Comparison of ENCODE assay signal across 10 mouse cellular contexts in the genomic region with DNA sequence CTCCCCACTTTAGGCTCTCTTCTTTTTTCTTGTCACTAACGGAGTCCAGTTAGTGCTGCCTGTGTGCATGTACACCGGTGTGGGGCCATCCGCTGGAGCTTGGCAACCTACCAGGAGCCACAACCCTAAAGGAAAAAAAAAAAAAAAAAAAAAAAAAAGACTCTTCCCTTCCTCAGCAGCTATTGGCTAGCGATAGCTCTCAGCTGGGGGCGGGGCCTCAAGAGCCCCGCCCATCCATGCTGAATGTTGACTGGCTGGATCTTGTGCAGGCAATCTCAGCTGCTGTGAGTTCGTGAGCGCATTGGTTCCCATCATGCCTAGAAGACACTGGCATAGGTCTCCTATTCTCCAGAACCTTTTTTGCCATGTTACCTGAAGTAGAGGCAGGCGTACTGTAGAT. TPM values are rescaled to one million over a fixed set of nuclear protein-coding genes. Genes with fewer than 3 reads are reported as not detected.
A peak's percentile ranks its signal among the peaks of the same experiment; 100 is the strongest.
DNase-seq lines count a peak whose midpoint lies in the region; ATAC-seq lines count a peak whose summit lies in the region.
"Had no signal": no experiment of that assay in that cellular context is flagged by ENCODE, and none has a peak within 500 bp of the region (broad histone marks: within the 10 kb centered on the region; RNA-seq: fewer than 3 reads in every experiment).

No protein-coding gene starts in this region.

- intact Hi-C loops in left cerebral cortex, postnatal 4 days (cut with DNase I) = no loop called here
- intact Hi-C loops in left cerebral cortex, postnatal 14 days (cut with DNase I) = no loop called here

- H3K27me3 ChIP-seq in kidney, embryonic 16.5 days (ENCODE audit: insufficient read depth, low read length) = no peaks in the 10 kb centered on the region; the same call in 1 of the 2 replicates

- no peak overlapping the region for H3K9ac ChIP-seq in kidney, embryonic 16.5 days (replicated peaks; ENCODE audit: low read length)

- H3K4me2 ChIP-seq in kidney, embryonic 16.5 days (replicated peaks; ENCODE audit: low read depth, low read length) = no peak overlapping the region

- no peak overlapping the region for H3K27ac ChIP-seq in kidney, embryonic 16.5 days (ENCODE audit: low read length)

- H3K4me1 ChIP-seq in kidney, embryonic 16.5 days (ENCODE audit: insufficient read depth, low read length) = no peaks in the 10 kb centered on the region

- no peaks in the 10 kb centered on the region for H3K9me3 ChIP-seq in kidney, embryonic 16.5 days (ENCODE audit: low read length)

- WGBS in kidney, embryonic 16.5 days = 27% methylated on average over 9 of the region's 9 CpGs

- H3K4me3 ChIP-seq in kidney, embryonic 16.5 days (ENCODE audit: low read length) = no peak overlapping the region

- no peaks in the 10 kb centered on the region for H3K36me3 ChIP-seq in kidney, embryonic 16.5 days (ENCODE audit: insufficient read depth, low read length)

- peak; percentile 22 for ATAC-seq in CD4-positive, CD25-positive, alpha-beta regulatory T cell, adult 4 months
- ATAC-seq in megakaryocyte progenitor cell, adult 5-6 weeks (replicated peaks; ENCODE audit: poor library complexity) = peak; percentile 69
- no peak for ATAC-seq in kidney, embryonic 16.5 days (ENCODE audit: low FRiP score, low TSS enrichment)

- peak; percentile 15 for DNase-seq in left cerebral cortex, postnatal 4 days
- DNase-seq in left cerebral cortex, postnatal 14 days (ENCODE audit: low spot score in 2 of 2) = no peak
- peak; percentile 95 for DNase-seq in R1 (ENCODE audit: low read depth, low spot score)
- DNase-seq in lung, adult 18-20 months = no peak
- DNase-seq: gastrocnemius, postnatal 14 days; kidney, adult 2 months; lung, postnatal 10 days had no signal

RNA-seq across cellular contexts. Expression of a gene that starts 44.5 kb away (rescaled TPM):
- 10 to 100 TPM; 33.2 to 36.8 TPM for total RNA-seq in left cerebral cortex, postnatal 4 days (2021)
- total RNA-seq in left cerebral cortex, postnatal 14 days (2021) = 10 to 100 TPM; 26.0 to 28.3 TPM
- 1 to 10 TPM; 2.4 to 4.2 TPM for polyA plus RNA-seq in CD4-positive, CD25-positive, alpha-beta regulatory T cell, adult 4 months (2017; shearing (Covaris generic))
- not detected in 2 replicates for total RNA-seq in megakaryocyte progenitor cell, adult 5-6 weeks (2015)
- total RNA-seq in megakaryocyte progenitor cell, adult 5-6 weeks (2017) = not detected in 2 replicates
- not detected in 2 replicates for polyA plus RNA-seq in kidney, embryonic 16.5 days (2015; fragmentation: Nextera tagmentation; extraction: Ambion mirVana)
- total RNA-seq: gastrocnemius, postnatal 14 days had no signal

RNA-seq across cellular contexts. Expression of a gene that starts 51.7 kb away (rescaled TPM):
- total RNA-seq in left cerebral cortex, postnatal 4 days (2021) = 10 to 100 TPM; 16.3 to 25.7 TPM
- 100 to 1,000 TPM in 1 of 2 experiments, 10 to 100 TPM in 1; 94.8 to 121 TPM for total RNA-seq in left cerebral cortex, postnatal 14 days (2021)
- polyA plus RNA-seq in CD4-positive, CD25-positive, alpha-beta regulatory T cell, adult 4 months (2017; shearing (Covaris generic)) = 1 to 10 TPM in 1 of 2 experiments, under 1 TPM in 1; 0.81 to 1.7 TPM
- total RNA-seq in megakaryocyte progenitor cell, adult 5-6 weeks (2015) = 1.9 and 2.1 TPM in 2 replicates
- total RNA-seq in megakaryocyte progenitor cell, adult 5-6 weeks (2017) = 0.78 and 2.0 TPM in 2 replicates
- polyA plus RNA-seq in kidney, embryonic 16.5 days (2015; fragmentation: Nextera tagmentation; extraction: Ambion mirVana) = 21.0 and 21.9 TPM in 2 replicates

Comparison
In these comparisons a context has a peak if more than half of its experiments do, and no peak if none do; other contexts are left out.
1. DNase-seq: peak in left cerebral cortex, postnatal 4 days (single experiment) and R1 (single experiment); none in left cerebral cortex, postnatal 14 days (0 of 2) and lung, adult 18-20 months (0 of 2).
2. RNA of a gene that starts 44.5 kb away (total RNA-seq): 33.2 to 36.8 TPM in left cerebral cortex, postnatal 4 days and 26.0 to 28.3 TPM in left cerebral cortex, postnatal 14 days; not detected in megakaryocyte progenitor cell, adult 5-6 weeks; every median in the first group is over 10 times any median in the second.
3. RNA of a gene that starts 51.7 kb away (total RNA-seq): 94.8 to 121 TPM in left cerebral cortex, postnatal 14 days and 16.3 to 25.7 TPM in left cerebral cortex, postnatal 4 days; 0.78 to 2.1 TPM in megakaryocyte progenitor cell, adult 5-6 weeks; every median in the first group is over 4 times any median in the second.